7 mouse cellular contexts compared by ENCODE assay signal in genomic region chr11:50930469-50931014, GRCm38 (mm10). TPM values are rescaled to one million over a fixed set of nuclear protein-coding genes. Genes with fewer than 3 reads are reported as not detected.
DNase-seq lines count a peak whose midpoint lies in the region; ATAC-seq and TF ChIP-seq lines count a peak whose summit lies in the region.

No protein-coding gene starts in this region.

- peak; percentile 32 for DNase-seq in lung, postnatal 0 days (ENCODE audit: low spot score)
- DNase-seq in lung, adult 18-20 months = no peak
- DNase-seq in limb, embryonic 14.5 days (ENCODE audit: low spot score) = no peak
- peak; percentile 10 for DNase-seq in retina, embryonic 14.5 days (ENCODE audit: low spot score)
- no peak for DNase-seq in layer of hippocampus, postnatal 25 days (ENCODE audit: extremely low spot score in 1 of 2, low spot score in 1 of 2)

- peak overlapping the region; percentile 93 for H3K4me2 ChIP-seq in lung, postnatal 0 days (replicated peaks; ENCODE audit: low read depth, low read length)
- H3K4me2 ChIP-seq in forebrain, embryonic 13.5 days = peak overlapping the region; percentile 83
- H3K4me2 ChIP-seq in limb, embryonic 14.5 days (replicated peaks; ENCODE audit: low read depth, low read length, severe bottlenecking) = peak overlapping the region; percentile 98

- peak overlapping the region; percentile 72 for H3K4me3 ChIP-seq in lung, postnatal 0 days (ENCODE audit: low read depth, low read length)
- H3K4me3 ChIP-seq in forebrain, embryonic 13.5 days = peak overlapping the region; percentile 62
- peak overlapping the region; percentile 53 for H3K4me3 ChIP-seq in limb, embryonic 14.5 days (replicated peaks; ENCODE audit: low read length)

- TF ChIP-seq POLR2A in limb, embryonic 14.5 days (IDR thresholded peaks at IDR 0.05; ENCODE audit: borderline replicate concordance, extremely low read depth, insufficient read depth, insufficient read length) = no peak

- H3K9ac ChIP-seq in lung, postnatal 0 days (replicated peaks; ENCODE audit: low read depth) = peak overlapping the region; percentile 49
- H3K9ac ChIP-seq in forebrain, embryonic 13.5 days = peak overlapping the region; percentile 75
- peak overlapping the region; percentile 60 for H3K9ac ChIP-seq in limb, embryonic 14.5 days (ENCODE audit: low read depth, low read length, severe bottlenecking)

- no peak for TF ChIP-seq CTCF in lung, postnatal 0 days (IDR thresholded peaks at IDR 0.05)

- no peak overlapping the region for H3K27ac ChIP-seq in lung, postnatal 0 days (ENCODE audit: low read length)
- H3K27ac ChIP-seq in forebrain, embryonic 13.5 days = no peak overlapping the region
- no peak overlapping the region for H3K27ac ChIP-seq in limb, embryonic 14.5 days (replicated peaks; ENCODE audit: low read depth, low read length)

- no peak for ATAC-seq in lung, postnatal 0 days
- ATAC-seq in forebrain, embryonic 13.5 days = no peak
- ATAC-seq in limb, embryonic 14.5 days (ENCODE audit: low FRiP score, low read depth) = no peak
- ATAC-seq in granulocyte monocyte progenitor cell, adult 5-6 weeks (replicated peaks; ENCODE audit: poor library complexity, severe bottlenecking) = no peak

- H3K27me3 ChIP-seq in lung, postnatal 0 days (replicated peaks; ENCODE audit: insufficient read depth, low read length) = no peaks in the 10 kb centered on the region
- H3K27me3 ChIP-seq in forebrain, embryonic 13.5 days = no peaks in the 10 kb centered on the region
- H3K27me3 ChIP-seq in limb, embryonic 14.5 days (ENCODE audit: control insufficient read depth, insufficient read depth, low read length) = peaks cover 4% of the 10 kb centered on the region; the same call in 1 of the 2 replicates

- 14% methylated on average over 14 of the region's 14 CpGs for WGBS in lung, postnatal 0 days
- WGBS in forebrain, embryonic 13.5 days = 34% methylated on average over 14 of the region's 14 CpGs
- 25% methylated on average over 14 of the region's 14 CpGs for WGBS in limb, embryonic 14.5 days

- H3K36me3 ChIP-seq in lung, postnatal 0 days (ENCODE audit: insufficient read depth, low read length) = no peaks in the 10 kb centered on the region
- no peaks in the 10 kb centered on the region for H3K36me3 ChIP-seq in forebrain, embryonic 13.5 days (ENCODE audit: poor library complexity, severe bottlenecking)
- H3K36me3 ChIP-seq in limb, embryonic 14.5 days (ENCODE audit: control insufficient read depth, insufficient read depth, low read length) = no peaks in the 10 kb centered on the region

- H3K4me1 ChIP-seq in lung, postnatal 0 days (ENCODE audit: insufficient read depth, low read depth, low read length) = no peaks in the 10 kb centered on the region
- peaks cover 12% of the 10 kb centered on the region for H3K4me1 ChIP-seq in forebrain, embryonic 13.5 days
- no peaks in the 10 kb centered on the region for H3K4me1 ChIP-seq in limb, embryonic 14.5 days (ENCODE audit: control insufficient read depth, insufficient read depth, low read length)

- H3K9me3 ChIP-seq in lung, postnatal 0 days (ENCODE audit: low read length) = no peaks in the 10 kb centered on the region
- H3K9me3 ChIP-seq in forebrain, embryonic 13.5 days (replicated peaks) = no peaks in the 10 kb centered on the region
- H3K9me3 ChIP-seq in limb, embryonic 14.5 days (ENCODE audit: control insufficient read depth, low read length) = no peaks in the 10 kb centered on the region

- TF ChIP-seq EP300 in lung, postnatal 0 days (IDR thresholded peaks at IDR 0.05) = no peak

RNA-seq across cellular contexts. Expression of gene Zfp354b, which starts 0.9 kb away (rescaled TPM):
- polyA plus RNA-seq in lung, postnatal 0 days (2015; fragmentation: Nextera tagmentation; extraction: Ambion mirVana) = 1.1 TPM in 2 replicates
- 2.2 and 2.3 TPM in 2 replicates for polyA plus RNA-seq in forebrain, embryonic 13.5 days (2015; fragmentation: Nextera tagmentation; extraction: Ambion mirVana)
- 0.72 and 1.3 TPM in 2 replicates for polyA plus RNA-seq in limb, embryonic 14.5 days (2012; rRNA removed)
- polyA plus RNA-seq in limb, embryonic 14.5 days (2014; fragmentation: Nextera tagmentation; extraction: Ambion mirVana) = 1.1 and 1.7 TPM in 2 replicates
- total RNA-seq in granulocyte monocyte progenitor cell, adult 5-6 weeks (2014; fragmentation: Nextera tagmentation) = not detected in 2 replicates
- 0.34 TPM in 1 of 2 replicates, not detected in the other for total RNA-seq in granulocyte monocyte progenitor cell, adult 5-6 weeks (2017)
- 1 to 10 TPM; 5.4 to 7.2 TPM for total RNA-seq in layer of hippocampus, postnatal 25 days (2021)

RNA-seq across cellular contexts. Expression of gene 4933414I15Rik, which starts 13.0 kb away (rescaled TPM):
- not detected in 2 replicates for polyA plus RNA-seq in lung, postnatal 0 days (2015; fragmentation: Nextera tagmentation; extraction: Ambion mirVana)
- not detected in 2 replicates for polyA plus RNA-seq in forebrain, embryonic 13.5 days (2015; fragmentation: Nextera tagmentation; extraction: Ambion mirVana)
- not detected in 2 replicates for polyA plus RNA-seq in limb, embryonic 14.5 days (2012; rRNA removed)
- polyA plus RNA-seq in limb, embryonic 14.5 days (2014; fragmentation: Nextera tagmentation; extraction: Ambion mirVana) = not detected in 2 replicates
- not detected in 2 replicates for total RNA-seq in granulocyte monocyte progenitor cell, adult 5-6 weeks (2014; fragmentation: Nextera tagmentation)
- total RNA-seq in granulocyte monocyte progenitor cell, adult 5-6 weeks (2017) = not detected in 2 replicates
- not detected for total RNA-seq in layer of hippocampus, postnatal 25 days (2021)

RNA-seq across cellular contexts. Expression of gene Zfp2, which starts 14.6 kb away (rescaled TPM):
- 3.3 and 3.7 TPM in 2 replicates for polyA plus RNA-seq in lung, postnatal 0 days (2015; fragmentation: Nextera tagmentation; extraction: Ambion mirVana)
- 40.6 and 43.9 TPM in 2 replicates for polyA plus RNA-seq in forebrain, embryonic 13.5 days (2015; fragmentation: Nextera tagmentation; extraction: Ambion mirVana)
- 4.3 and 6.1 TPM in 2 replicates for polyA plus RNA-seq in limb, embryonic 14.5 days (2012; rRNA removed)
- polyA plus RNA-seq in limb, embryonic 14.5 days (2014; fragmentation: Nextera tagmentation; extraction: Ambion mirVana) = 11.9 and 12.6 TPM in 2 replicates
- 2.4 and 4.0 TPM in 2 replicates for total RNA-seq in granulocyte monocyte progenitor cell, adult 5-6 weeks (2014; fragmentation: Nextera tagmentation)
- total RNA-seq in granulocyte monocyte progenitor cell, adult 5-6 weeks (2017) = 1.3 and 2.0 TPM in 2 replicates
- total RNA-seq in layer of hippocampus, postnatal 25 days (2021) = 10 to 100 TPM; 17.2 to 19.7 TPM

RNA-seq across cellular contexts. Expression of gene Prop1, which starts 23.0 kb away (rescaled TPM):
- not detected in 2 replicates for polyA plus RNA-seq in lung, postnatal 0 days (2015; fragmentation: Nextera tagmentation; extraction: Ambion mirVana)
- not detected in 2 replicates for polyA plus RNA-seq in forebrain, embryonic 13.5 days (2015; fragmentation: Nextera tagmentation; extraction: Ambion mirVana)
- 0.15 TPM in 1 of 2 replicates, not detected in the other for polyA plus RNA-seq in limb, embryonic 14.5 days (2012; rRNA removed)
- polyA plus RNA-seq in limb, embryonic 14.5 days (2014; fragmentation: Nextera tagmentation; extraction: Ambion mirVana) = not detected in 2 replicates
- not detected in 2 replicates for total RNA-seq in granulocyte monocyte progenitor cell, adult 5-6 weeks (2014; fragmentation: Nextera tagmentation)
- total RNA-seq in granulocyte monocyte progenitor cell, adult 5-6 weeks (2017) = not detected in 2 replicates
- not detected for total RNA-seq in layer of hippocampus, postnatal 25 days (2021)

RNA-seq across cellular contexts. Expression of gene Olfr1378, which starts 35.8 kb away (rescaled TPM):
- not detected in 2 replicates for polyA plus RNA-seq in lung, postnatal 0 days (2015; fragmentation: Nextera tagmentation; extraction: Ambion mirVana)
- polyA plus RNA-seq in forebrain, embryonic 13.5 days (2015; fragmentation: Nextera tagmentation; extraction: Ambion mirVana) = not detected in 2 replicates
- polyA plus RNA-seq in limb, embryonic 14.5 days (2012; rRNA removed) = 0.09 and 0.38 TPM in 2 replicates
- polyA plus RNA-seq in limb, embryonic 14.5 days (2014; fragmentation: Nextera tagmentation; extraction: Ambion mirVana) = 0.14 TPM in 1 of 2 replicates, not detected in the other
- total RNA-seq in granulocyte monocyte progenitor cell, adult 5-6 weeks (2014; fragmentation: Nextera tagmentation) = not detected in 2 replicates
- total RNA-seq in granulocyte monocyte progenitor cell, adult 5-6 weeks (2017) = not detected in 2 replicates
- total RNA-seq in layer of hippocampus, postnatal 25 days (2021) = not detected

Comparison
In these comparisons a context has a peak if more than half of its experiments do, and no peak if none do; other contexts are left out.
1. DNase-seq: peak in lung, postnatal 0 days (single experiment) and retina, embryonic 14.5 days (single experiment); none in lung, adult 18-20 months (0 of 2), limb, embryonic 14.5 days (single experiment) and layer of hippocampus, postnatal 25 days (0 of 2).
2. Peak in every context shown above with its lines, with median percentiles within 50 percentile points of each other: H3K4me2 ChIP-seq, H3K4me3 ChIP-seq and H3K9ac ChIP-seq.